Mouse (Mus musculus) sigmoid colon, adult 10 weeks (tissue): ENCODE results near the gene Cript. TPM values are rescaled to one million over a fixed set of nuclear protein-coding genes. Genes with fewer than 3 reads are reported as not detected.

Experiments
- polyA plus RNA-seq: library from polyadenylated mRNA; stranded (reverse); fragments of 350-450 nt; fragmentation: Illumina TruSeq; extraction: RNeasy Lipid Tissue Mini Kit (QIAGEN cat#74804); gene quantifications from one replicate; pipeline ENCODE4 v1.2.3, GENCODE M21; 2014; ENCODE audit warnings: low read depth, low replicate concordance

The Cript gene
- 366 TPM for polyA plus RNA-seq

DNA sequence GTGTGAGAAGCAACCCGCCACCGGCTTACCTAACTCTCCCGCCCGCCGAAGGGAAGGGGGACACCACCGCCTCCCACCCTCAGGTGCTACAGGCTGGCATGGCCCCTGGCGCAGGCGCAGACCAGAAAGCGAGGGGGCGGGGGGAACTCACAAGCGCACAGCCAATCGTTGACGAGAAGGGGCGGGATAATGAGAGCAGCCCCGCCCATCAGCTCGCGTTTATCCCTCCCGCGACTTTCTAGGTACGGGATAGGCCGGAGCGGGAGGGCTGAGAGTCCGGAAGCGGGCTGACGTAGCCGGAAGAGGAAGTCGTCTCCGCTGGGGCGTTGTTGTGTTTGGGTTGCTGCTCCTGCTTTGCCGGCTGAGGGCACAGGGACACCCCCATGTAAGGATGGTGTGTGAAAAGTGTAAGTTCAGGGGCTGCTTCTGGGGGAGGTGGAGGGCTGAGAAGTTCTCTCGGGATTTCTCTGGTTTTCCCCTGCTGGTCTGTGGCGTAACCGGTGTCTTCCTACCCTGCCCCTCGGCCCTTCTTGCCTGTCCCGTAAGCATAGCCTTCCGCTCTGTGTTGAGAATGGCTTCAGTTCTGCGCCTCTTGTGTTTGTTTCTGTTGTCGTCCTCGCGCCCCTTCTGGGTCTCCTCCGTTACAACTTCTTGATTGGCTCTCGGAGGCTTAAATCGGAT, at the start of gene Cript, which contains the start of gene Pigf:
TSS of gene Cript (plus strand) at position 282 of the 681 bp plus-strand sequence.
TSS of gene Pigf (minus strand) at position 138 of the 681 bp plus-strand sequence.

Other genes with a start within 250 kb of the Cript start
- not detected for gene Tmem247, start 108.2 kb upstream of the Cript start, polyA plus RNA-seq
- not detected for gene Atp6v1e2, start 77.7 kb upstream of the Cript start, polyA plus RNA-seq
- 92.0 TPM for gene Rhoq, start 62.5 kb upstream of the Cript start, polyA plus RNA-seq
- gene Pigf, start 144 bp upstream of the Cript start, polyA plus RNA-seq = 98.3 TPM
- gene Socs5, start 82.1 kb downstream of the Cript start, polyA plus RNA-seq = 18.1 TPM
- 77.0 TPM for gene Mcfd2, start 240.4 kb downstream of the Cript start, polyA plus RNA-seq